Mouse (Mus musculus) G1E (cell line): ENCODE measurements around the gene Meis2.

Experiments used
- CTCF ChIP-seq: IDR thresholded peaks from 2 replicates; pipeline ENCODE4 v1.5.1; 2012; ENCODE audit warnings: low read depth, low read length, inconsistent platforms, mixed read lengths
- GATA1 ChIP-seq: IDR thresholded peaks from 2 replicates; pipeline ENCODE4 v1.6.1; 2012; ENCODE audit warnings: borderline replicate concordance, low read length, inconsistent platforms, mixed read lengths
- POLR2AphosphoS5 ChIP-seq: IDR thresholded peaks from 2 replicates; pipeline ENCODE4 v1.6.1; 2012; ENCODE audit warnings: low read depth, low read length, inconsistent platforms; ENCODE audit not compliant: insufficient replicate concordance
- TAL1 ChIP-seq: conservative IDR thresholded peaks from 2 replicates; pipeline ENCODE4 v1.6.1; 2012; ENCODE audit warnings: low read depth, low read length, inconsistent platforms, mixed read lengths

DNA sequence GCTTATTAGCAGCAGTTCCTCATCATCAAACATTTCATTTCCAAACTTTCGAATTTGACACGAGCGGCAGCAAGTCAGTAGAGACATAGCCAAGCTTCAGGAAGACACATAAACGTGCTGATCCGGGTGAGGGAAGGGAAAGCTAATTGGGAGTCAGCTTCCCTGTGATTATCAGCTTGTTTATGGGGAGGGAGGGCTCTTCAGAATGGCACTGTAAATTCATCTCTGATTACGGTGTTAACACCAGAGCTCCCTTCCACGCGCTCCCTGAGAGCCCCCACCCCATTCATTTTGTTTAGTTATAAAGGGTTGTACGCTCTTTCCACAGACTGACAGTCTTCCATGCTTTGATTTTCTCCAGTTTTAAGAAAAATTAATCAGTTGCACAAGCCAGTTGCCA is 23.2 kb downstream of the Meis2 start:
- TF ChIP-seq GATA1 (no peak), CTCF (no peak), TAL1 (no peak), POLR2AphosphoS5 (no peak)
